Mouse (Mus musculus): ENCODE results near the gene Emsy. TPM values are rescaled to one million over a fixed set of nuclear protein-coding genes. Genes with fewer than 3 reads are reported as not detected.

Emsy gene
- polyA plus RNA-seq (2012; rRNA removed), result 6.9 and 7.0 TPM in 2 replicates

DNA sequence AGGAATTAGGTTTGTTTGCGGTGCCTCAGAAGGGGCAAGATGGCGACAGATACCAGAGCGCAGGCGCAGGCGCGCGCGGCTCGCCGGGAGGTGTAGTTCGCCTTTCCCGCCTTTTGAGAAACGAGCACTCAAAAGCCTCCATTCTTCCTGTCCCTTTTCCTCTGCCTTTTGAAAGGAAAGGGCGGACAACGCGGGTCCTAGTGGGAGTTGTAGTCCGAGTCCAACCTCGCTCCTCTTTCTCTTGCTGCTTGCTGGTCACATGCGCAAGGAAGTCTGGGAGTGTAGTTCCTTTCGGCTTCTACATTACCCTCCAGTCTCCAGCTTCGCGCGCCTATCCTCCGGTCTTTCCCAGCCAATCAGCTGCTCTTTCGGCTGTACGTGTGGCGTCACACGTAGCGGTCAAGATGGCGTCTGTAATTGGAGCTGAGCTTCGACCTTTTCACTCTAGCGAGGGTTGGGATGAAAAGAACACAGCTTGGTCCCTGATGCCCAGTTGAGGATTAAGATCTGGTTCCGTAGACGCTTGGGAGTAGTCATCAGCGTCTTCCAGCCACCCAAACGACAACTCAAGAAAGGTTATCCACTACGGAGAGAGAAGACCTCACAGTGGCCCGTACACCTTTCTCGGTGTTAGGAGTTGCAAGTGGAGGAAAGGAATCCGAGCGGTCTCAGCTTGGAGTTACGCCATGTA lies at the start of gene Emsy:
Gene Emsy, minus strand, starts transcription at position 253 of the 691 bp plus-strand sequence.

DNA sequence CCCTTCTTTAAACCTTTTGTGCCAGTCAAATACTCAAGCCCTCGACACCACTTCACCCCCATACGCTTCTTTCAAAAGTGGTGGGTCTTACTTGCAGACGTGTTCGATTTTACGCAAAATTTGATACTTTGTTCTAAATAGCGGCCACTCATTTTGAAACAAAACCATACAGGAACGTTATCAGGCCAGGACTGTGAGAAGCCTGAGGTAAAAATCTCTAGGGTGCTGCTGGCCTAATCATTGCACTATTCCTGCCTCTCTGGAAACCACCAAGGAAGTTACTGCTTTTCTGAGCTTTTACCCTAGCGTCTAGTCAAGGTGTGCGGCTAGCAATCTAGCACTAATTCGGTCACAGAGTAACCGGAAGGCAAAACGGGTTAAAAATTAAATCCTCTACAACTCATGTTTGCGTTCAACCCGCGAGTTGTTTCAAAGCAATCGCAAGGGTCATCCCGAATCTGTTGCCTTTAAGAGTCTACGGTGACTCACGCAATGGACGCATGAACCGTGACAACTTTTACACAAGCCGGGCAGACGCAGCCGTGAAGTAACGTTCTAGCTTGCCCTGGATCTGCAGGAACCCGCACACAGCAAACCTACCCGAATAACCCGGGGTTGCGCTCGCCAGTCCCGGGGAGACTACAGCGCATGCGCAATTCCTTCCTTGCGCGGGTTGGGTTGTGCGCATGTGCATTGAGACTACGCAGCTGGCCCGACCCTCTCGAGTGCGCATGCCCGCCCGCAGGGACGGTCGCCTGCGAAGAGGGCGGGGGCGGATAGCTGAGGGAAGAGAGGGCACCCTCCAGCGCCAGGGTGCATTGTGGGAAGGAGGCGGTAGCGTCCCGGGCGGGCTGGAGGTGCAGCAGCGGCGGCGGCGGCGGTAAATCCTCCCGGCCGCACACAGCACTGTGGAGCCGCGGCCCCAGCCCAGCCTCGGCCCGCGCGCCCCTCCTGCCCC lies 46.0 kb upstream of the Emsy start, which contains the start of gene Thap12:
Gene Thap12, plus strand, starts transcription at position 821 of the 958 bp plus-strand sequence.

Other genes with a start within 250 kb of the Emsy start
- not detected in 2 replicates for gene Gucy2d, start 216.4 kb downstream of the Emsy start, polyA plus RNA-seq (2012; rRNA removed)
- 7.2 and 8.0 TPM in 2 replicates for gene Lrrc32, start 167.5 kb downstream of the Emsy start, polyA plus RNA-seq (2012; rRNA removed)
- 7.9 and 8.9 TPM in 2 replicates for gene Thap12, start 46.3 kb upstream of the Emsy start, polyA plus RNA-seq (2012; rRNA removed)
- gene Wnt11, start 178.3 kb upstream of the Emsy start, polyA plus RNA-seq (2012; rRNA removed), result 0.37 TPM in 2 replicates